Mouse (Mus musculus) neural tube, embryonic 11.5 days (tissue): ENCODE data around the gene Snrpa1. TPM values are rescaled to one million over a fixed set of nuclear protein-coding genes. Genes with fewer than 3 reads are reported as not detected.

ENCODE experiments used
- ATAC-seq: fragments of 200-750 bp; cut with Nextera tagmentation; 2 replicates; pipeline ENCODE4 v1.8.0; 2017; ENCODE audit warnings: moderate number of reproducible peaks, mild to moderate bottlenecking, moderate TSS enrichment, moderate library complexity; ENCODE audit not compliant: insufficient read depth, low FRiP score, low TSS enrichment
- DNase-seq: peaks from one replicate; pipeline ENCODE4 v3.0.0-alpha.2; 2015; ENCODE audit warnings: low spot score
- H3K27ac ChIP-seq: fragments of 300-500 bp; sonication (generic); 2 replicates; pipeline ENCODE4 v1.5.1; 2014; ENCODE audit warnings: low read depth, mild to moderate bottlenecking, low read length
- H3K27me3 ChIP-seq: fragments of 300-500 bp; sonication (generic); 2 replicates; pipeline ENCODE4 v1.6.1; 2014; ENCODE audit warnings: mild to moderate bottlenecking, low read length, mixed read lengths; ENCODE audit not compliant: control insufficient read depth, insufficient read depth
- H3K36me3 ChIP-seq: fragments of 300-500 bp; sonication (generic); 2 replicates; pipeline ENCODE4 v1.6.1; 2014; ENCODE audit warnings: mild to moderate bottlenecking, low read length, moderate library complexity, mixed read lengths; ENCODE audit not compliant: control insufficient read depth, insufficient read depth
- H3K4me1 ChIP-seq: fragments of 300-500 bp; sonication (generic); 2 replicates; pipeline ENCODE4 v1.6.1; 2014; ENCODE audit warnings: low read length, mixed read lengths; ENCODE audit not compliant: control insufficient read depth, insufficient read depth
- H3K4me2 ChIP-seq: fragments of 300-500 bp; sonication (generic); 2 replicates; pipeline ENCODE4 v1.6.1; 2014; ENCODE audit warnings: low read depth, mild to moderate bottlenecking, moderate library complexity
- H3K4me3 ChIP-seq: fragments of 300-500 bp; sonication (generic); 2 replicates; pipeline ENCODE4 v1.5.1; 2014; ENCODE audit warnings: low read depth, low read length
- H3K9ac ChIP-seq: fragments of 300-500 bp; sonication (generic); 2 replicates; pipeline ENCODE4 v1.6.1; 2014; ENCODE audit warnings: mild to moderate bottlenecking, low read length
- H3K9me3 ChIP-seq: fragments of 300-500 bp; sonication (generic); 2 replicates; pipeline ENCODE4 v1.6.1; 2016; ENCODE audit warnings: low read length; ENCODE audit not compliant: control insufficient read depth
- WGBS: fragments of 180-500 bp; shearing (Covaris S2); extraction: QIAGEN DNeasy Blood & Tissue Kit; methylation state at CpG from one replicate; pipeline ENCODE4 v1.1.7; 2014; 5-methylcytosine and 5-hydroxymethylcytosine counted together
- polyA plus RNA-seq: library from polyadenylated mRNA; unstranded; fragments of >200 nt; fragmentation: Nextera tagmentation; extraction: Ambion mirVana; gene quantifications from 2 replicates; pipeline ENCODE4 v1.2.1, GENCODE M21; 2014

Snrpa1 gene
- polyA plus RNA-seq, 1 experiment from 2014 or later: 212 TPM

DNA sequence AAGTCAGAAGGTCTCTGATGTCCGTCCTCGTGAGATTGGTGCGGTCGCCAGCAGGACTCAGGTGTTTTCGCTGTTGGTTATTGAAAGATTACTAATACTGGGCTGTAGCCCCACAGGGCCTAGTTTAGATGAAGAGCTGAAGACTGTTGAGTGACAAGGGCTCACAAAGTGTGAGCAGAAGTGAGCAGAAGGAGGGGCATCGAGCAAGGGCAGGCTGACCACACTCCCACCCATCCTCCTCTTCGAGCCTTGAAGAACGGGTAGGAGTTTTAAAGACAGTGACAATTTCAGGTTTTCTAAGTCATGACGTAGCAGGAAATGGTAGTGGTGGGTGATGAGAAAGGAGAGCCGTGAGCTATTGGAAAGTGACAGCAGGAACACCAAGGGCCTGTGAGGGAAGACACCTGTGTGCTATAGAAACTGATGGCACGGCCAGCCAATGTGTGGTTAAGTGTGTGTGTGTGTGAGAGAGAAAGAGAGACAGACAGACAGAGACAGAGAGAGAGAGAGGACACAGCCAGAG lies 57.1 kb downstream of the Snrpa1 start:
- DNase-seq (no peak), ATAC-seq (no peak)
- H3K27me3 ChIP-seq: no peaks in the 10 kb centered on the region
- no peak overlapping the region for H3K4me2 ChIP-seq
- H3K36me3 ChIP-seq: no peaks in the 10 kb centered on the region
- H3K4me1 ChIP-seq: peaks cover 21% of the 10 kb centered on the region
- H3K9ac ChIP-seq: no peak overlapping the region
- no peak overlapping the region for H3K4me3 ChIP-seq
- no peak overlapping the region for H3K27ac ChIP-seq
- no peaks in the 10 kb centered on the region for H3K9me3 ChIP-seq
- WGBS: 86% methylated on average over 11 of the region's 11 CpGs

DNA sequence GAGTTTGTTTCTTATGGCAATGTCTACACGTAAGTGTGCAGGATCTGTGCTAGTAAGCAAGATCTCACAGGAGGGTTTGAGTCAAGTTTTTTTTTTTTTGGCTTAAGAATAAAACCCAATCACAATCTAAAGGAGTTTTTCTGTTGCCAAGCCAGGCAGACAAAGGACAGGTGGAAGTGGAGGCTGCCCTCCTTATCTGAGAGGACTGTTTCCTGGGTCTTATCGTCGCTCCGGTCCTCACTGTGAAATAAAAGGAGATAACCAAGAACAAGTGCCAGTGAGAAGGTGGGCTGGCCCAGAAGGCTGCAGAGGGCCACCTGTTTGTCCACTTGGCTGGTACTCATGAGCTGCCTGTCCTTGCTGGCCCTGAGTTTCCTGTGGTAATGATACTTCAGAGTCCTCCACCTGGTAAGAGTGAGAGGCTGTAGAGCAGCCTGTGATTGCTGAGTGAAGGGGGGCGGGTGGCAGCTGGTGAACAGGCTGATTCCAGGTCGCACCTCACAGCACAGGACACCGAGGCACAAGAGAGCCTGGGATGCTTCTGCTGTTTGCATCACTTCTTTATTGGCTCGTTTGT lies 58.2 kb downstream of the Snrpa1 start:
- DNase-seq: no peak
- no peaks in the 10 kb centered on the region for H3K9me3 ChIP-seq
- no peaks in the 10 kb centered on the region for H3K27me3 ChIP-seq
- WGBS: 88% methylated on average over 8 of the region's 8 CpGs
- H3K36me3 ChIP-seq: no peaks in the 10 kb centered on the region
- H3K27ac ChIP-seq: no peak overlapping the region
- no peak overlapping the region for H3K4me2 ChIP-seq
- peaks cover 21% of the 10 kb centered on the region; the same call in 1 of the 2 replicates for H3K4me1 ChIP-seq
- H3K9ac ChIP-seq: no peak overlapping the region
- H3K4me3 ChIP-seq: no peak overlapping the region
- no peak for ATAC-seq

DNA sequence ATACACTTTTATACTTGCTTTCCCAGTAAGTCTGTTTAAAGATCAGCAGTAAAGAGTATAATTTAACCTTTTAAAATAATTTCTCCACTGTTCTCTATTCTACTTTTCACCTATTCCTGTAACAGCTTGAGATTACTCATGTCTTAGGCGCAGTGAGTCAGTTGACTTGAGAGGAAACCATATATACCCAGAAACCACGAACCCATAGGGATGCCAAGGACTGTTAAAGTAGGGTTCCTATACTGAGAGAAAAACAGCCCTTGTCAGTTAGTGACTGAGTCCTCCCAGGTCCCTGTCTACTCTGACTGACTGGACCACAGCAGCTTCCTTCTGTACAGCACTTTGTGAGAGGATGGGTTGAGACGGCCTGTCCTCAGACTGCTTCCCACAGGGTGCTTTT lies 59.2 kb downstream of the Snrpa1 start:
- no peaks in the 10 kb centered on the region for H3K27me3 ChIP-seq
- ATAC-seq: no peak
- H3K36me3 ChIP-seq: no peaks in the 10 kb centered on the region
- peaks cover 21% of the 10 kb centered on the region; the same call in 1 of the 2 replicates for H3K4me1 ChIP-seq
- H3K4me2 ChIP-seq: no peak overlapping the region
- no peak overlapping the region for H3K4me3 ChIP-seq
- no peak overlapping the region for H3K27ac ChIP-seq
- H3K9ac ChIP-seq: no peak overlapping the region
- 85% methylated on average over 3 of the region's 3 CpGs for WGBS
- no peak for DNase-seq
- no peaks in the 10 kb centered on the region for H3K9me3 ChIP-seq

DNA sequence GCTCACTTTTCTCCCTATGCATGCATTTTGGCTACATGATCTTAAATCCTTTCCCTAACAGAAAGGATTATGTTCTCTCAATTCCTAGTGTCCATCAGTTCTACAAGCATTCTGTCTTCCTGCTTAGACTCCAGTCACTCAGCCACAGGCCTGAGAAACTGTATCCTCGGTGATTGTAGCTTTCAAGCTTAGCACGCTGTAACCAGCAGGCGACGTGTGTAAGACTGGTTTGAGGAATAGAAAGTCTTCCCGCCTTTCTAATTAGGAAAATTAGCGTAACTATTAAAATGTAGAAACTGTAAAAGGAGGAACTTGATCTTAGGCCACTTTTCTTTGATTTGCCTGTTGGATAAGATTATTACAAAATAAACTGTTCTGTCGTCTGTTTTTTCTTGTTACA lies 60.0 kb downstream of the Snrpa1 start:
- Histone ChIP-seq H3K9me3 (no peaks in the 10 kb centered on the region), H3K27me3 (no peaks in the 10 kb centered on the region), H3K4me2 (no peak overlapping the region), H3K27ac (no peak overlapping the region), H3K36me3 (no peaks in the 10 kb centered on the region), H3K4me3 (no peak overlapping the region), H3K4me1 (peaks cover 18% of the 10 kb centered on the region; the same call in 1 of the 2 replicates), H3K9ac (no peak overlapping the region)
- 84% methylated on average over 7 of the region's 7 CpGs for WGBS
- ATAC-seq: no peak
- no peak for DNase-seq

DNA sequence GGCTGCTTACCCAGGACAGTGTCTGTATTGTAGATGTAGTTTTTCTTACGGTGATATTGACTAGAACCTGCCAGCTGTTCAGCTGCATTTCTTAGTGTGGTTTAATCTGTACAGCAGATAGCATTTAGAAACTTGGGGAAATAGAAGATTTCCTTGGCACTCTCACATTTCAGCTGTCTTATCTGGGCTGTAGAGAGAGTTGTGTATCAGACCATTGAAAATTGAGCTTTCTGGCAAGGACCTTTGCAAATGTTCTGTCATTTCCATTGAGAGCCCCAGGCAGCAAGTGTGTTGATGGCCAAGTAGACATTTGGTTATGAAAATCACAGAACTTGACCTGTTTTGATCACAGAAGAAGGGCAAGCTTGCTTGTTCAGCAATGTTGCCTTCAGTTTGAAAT lies 61.3 kb downstream of the Snrpa1 start:
- H3K27me3 ChIP-seq: no peaks in the 10 kb centered on the region
- 80% methylated on average over 1 of the region's 1 CpGs for WGBS

DNA sequence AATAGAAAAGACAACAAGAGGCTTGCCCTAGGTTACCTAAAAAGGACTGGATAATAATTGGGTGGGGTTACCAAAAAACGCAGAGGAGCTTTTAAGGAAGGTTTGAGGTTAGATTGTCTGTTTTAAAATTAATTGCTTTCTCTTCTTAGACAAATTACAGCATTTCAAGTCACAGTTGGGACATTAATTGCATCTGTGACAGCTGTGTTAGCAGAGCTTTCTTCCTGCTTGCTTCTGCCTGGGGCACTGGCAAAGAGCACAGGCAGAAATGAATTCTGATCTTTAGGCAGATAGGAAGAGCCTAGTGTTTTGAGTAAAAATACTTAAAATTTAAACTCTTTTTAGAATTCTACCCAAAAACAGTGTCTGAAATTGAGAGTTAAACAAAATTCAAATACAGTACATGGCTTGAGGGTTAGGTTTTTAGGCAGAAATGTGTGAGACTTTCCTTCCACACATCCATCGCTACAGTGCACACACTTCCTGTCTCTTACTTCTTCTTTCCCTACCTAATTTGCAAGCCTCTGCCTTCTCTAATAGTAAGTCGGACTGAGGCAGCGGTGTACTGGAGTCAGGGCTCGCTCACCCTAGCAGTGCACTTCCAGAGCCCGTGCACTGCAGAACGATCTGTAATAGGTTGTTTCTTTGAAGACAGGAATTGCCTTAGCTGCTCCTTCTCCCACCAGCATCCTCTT lies 62.0 kb downstream of the Snrpa1 start:
- Histone ChIP-seq H3K4me2 (no peak overlapping the region), H3K9ac (no peak overlapping the region), H3K27me3 (no peaks in the 10 kb centered on the region), H3K9me3 (no peaks in the 10 kb centered on the region), H3K4me1 (peaks cover 12% of the 10 kb centered on the region; the same call in 1 of the 2 replicates), H3K4me3 (no peak overlapping the region), H3K36me3 (0 out of 2 replicates have a peak, but pooled peaks cover 2% of the 10 kb centered on the region), H3K27ac (no peak overlapping the region)
- no peak for ATAC-seq
- DNase-seq: no peak
- WGBS: 66% methylated on average over 7 of the region's 7 CpGs

More for the DNA sequence above, 61.3 kb downstream of the Snrpa1 start:
- H3K4me3 ChIP-seq: no peak overlapping the region
- DNase-seq (no peak), ATAC-seq (no peak)
- H3K4me2 ChIP-seq: no peak overlapping the region
- no peaks in the 10 kb centered on the region for H3K36me3 ChIP-seq
- H3K27ac ChIP-seq: no peak overlapping the region
- H3K9ac ChIP-seq: no peak overlapping the region
- no peaks in the 10 kb centered on the region for H3K9me3 ChIP-seq
- peaks cover 14% of the 10 kb centered on the region; the same call in 1 of the 2 replicates for H3K4me1 ChIP-seq

Other genes starting within 250 kb of the Snrpa1 start
- 2.7 and 3.5 TPM in 2 replicates for gene Pcsk6, start 197.3 kb upstream of the Snrpa1 start, polyA plus RNA-seq
- not detected in 2 replicates for gene Gm45213, start 15.4 kb upstream of the Snrpa1 start, polyA plus RNA-seq
- 88.8 and 98.4 TPM in 2 replicates for gene Selenos, start 20.6 kb downstream of the Snrpa1 start, polyA plus RNA-seq
- gene Chsy1, start 50.5 kb downstream of the Snrpa1 start, polyA plus RNA-seq: 20.5 and 21.1 TPM in 2 replicates